In the genomic region with DNA sequence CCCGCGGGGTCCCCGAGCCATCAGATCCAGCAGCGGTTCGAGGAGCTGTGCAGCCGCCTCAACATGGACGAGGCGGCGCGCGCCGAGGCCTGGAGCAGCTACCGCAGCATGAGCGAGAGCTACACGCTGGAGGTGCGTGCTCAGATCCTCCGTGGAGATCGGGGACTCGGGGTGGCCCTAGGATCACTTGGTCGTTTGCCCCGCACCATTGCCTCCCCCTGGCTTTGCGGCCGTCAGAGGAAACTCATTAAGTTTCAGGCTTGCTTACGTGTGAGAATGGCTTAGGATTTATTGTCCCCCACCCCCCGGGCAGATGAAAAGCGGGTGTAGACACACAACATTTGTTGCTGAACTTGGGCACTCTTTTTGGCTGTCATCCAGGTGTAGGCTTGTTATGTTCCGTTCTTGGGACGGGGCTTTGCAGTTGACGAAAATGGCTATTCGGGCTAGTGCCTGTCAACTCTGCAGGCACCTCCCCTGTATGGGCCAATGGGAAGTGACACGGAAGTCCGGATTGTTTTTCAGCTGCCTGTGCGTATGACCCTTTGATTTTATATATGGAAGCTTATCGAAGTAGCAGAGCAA, we compare ENCODE assay signal across 7 mouse cellular contexts. TPM values are rescaled to one million over a fixed set of nuclear protein-coding genes. Genes with fewer than 3 reads are reported as not detected.
DNase-seq lines count a peak whose midpoint lies in the region; ATAC-seq and TF ChIP-seq lines count a peak whose summit lies in the region.

No protein-coding gene starts in this region.

- H3K9ac ChIP-seq in embryonic facial prominence, embryonic 12.5 days: peak overlapping the region; percentile 73
- H3K9ac ChIP-seq in intestine, postnatal 0 days (ENCODE audit: low read depth, low read length): peak overlapping the region; percentile 88

- H3K4me1 ChIP-seq in embryonic facial prominence, embryonic 12.5 days: peaks cover 14% of the 10 kb centered on the region; the same call in 1 of the 2 replicates
- H3K4me1 ChIP-seq in intestine, postnatal 0 days (replicated peaks; ENCODE audit: control insufficient read depth, insufficient read depth, low read length): peaks cover 8% of the 10 kb centered on the region; the same call in 1 of the 2 replicates
- peaks cover 25% of the 10 kb centered on the region for H3K4me1 ChIP-seq in midbrain, embryonic 10.5 days

- H3K4me3 ChIP-seq in embryonic facial prominence, embryonic 12.5 days: peak overlapping the region; percentile 83
- H3K4me3 ChIP-seq in intestine, postnatal 0 days (ENCODE audit: low read depth, low read length): peak overlapping the region; percentile 91
- peak overlapping the region; percentile 86 for H3K4me3 ChIP-seq in midbrain, embryonic 10.5 days

- H3K36me3 ChIP-seq in embryonic facial prominence, embryonic 12.5 days: no peaks in the 10 kb centered on the region
- peaks cover 6% of the 10 kb centered on the region; the same call in 1 of the 2 replicates for H3K36me3 ChIP-seq in intestine, postnatal 0 days (ENCODE audit: control insufficient read depth, insufficient read depth)
- H3K36me3 ChIP-seq in midbrain, embryonic 10.5 days: no peaks in the 10 kb centered on the region

- no peaks in the 10 kb centered on the region for H3K27me3 ChIP-seq in embryonic facial prominence, embryonic 12.5 days
- H3K27me3 ChIP-seq in intestine, postnatal 0 days (replicated peaks; ENCODE audit: control insufficient read depth, insufficient read depth, low read length): no peaks in the 10 kb centered on the region
- H3K27me3 ChIP-seq in midbrain, embryonic 10.5 days (ENCODE audit: low read depth, poor library complexity, severe bottlenecking): no peaks in the 10 kb centered on the region

- peak overlapping the region; percentile 51 for H3K4me2 ChIP-seq in embryonic facial prominence, embryonic 12.5 days (replicated peaks)
- peak overlapping the region; percentile 79 for H3K4me2 ChIP-seq in intestine, postnatal 0 days (replicated peaks; ENCODE audit: low read depth)

- under 1% methylated on average over 34 of the region's 34 CpGs for WGBS in embryonic facial prominence, embryonic 12.5 days
- 1% methylated on average over 34 of the region's 34 CpGs for WGBS in intestine, postnatal 0 days
- WGBS in midbrain, embryonic 10.5 days: 2% methylated on average over 34 of the region's 34 CpGs

- H3K27ac ChIP-seq in embryonic facial prominence, embryonic 12.5 days: peak overlapping the region; percentile 73; the same call in 1 of the 2 replicates
- peak overlapping the region; percentile 94 for H3K27ac ChIP-seq in intestine, postnatal 0 days (ENCODE audit: low read depth, low read length)
- peak overlapping the region; percentile 87 for H3K27ac ChIP-seq in midbrain, embryonic 10.5 days (replicated peaks)

- intact Hi-C loops in left cerebral cortex, postnatal 36 days (cut with DNase I): no loop called here

- no peak for TF ChIP-seq CTCF in intestine, postnatal 0 days (IDR thresholded peaks at IDR 0.05; ENCODE audit: low read depth)

- ATAC-seq in embryonic facial prominence, embryonic 12.5 days (ENCODE audit: insufficient number of reproducible peaks, insufficient read depth, low FRiP score, low TSS enrichment): peak; percentile 78
- ATAC-seq in granulocyte monocyte progenitor cell, adult 5-6 weeks (replicated peaks; ENCODE audit: poor library complexity, severe bottlenecking): peak; percentile 85
- ATAC-seq in intestine, postnatal 0 days: peak; percentile 82

- DNase-seq in adrenal gland, postnatal 10 days: peak; percentile 85
- peak; percentile 60 to 70 for DNase-seq in left cerebral cortex, postnatal 36 days (ENCODE audit: low spot score in 2 of 2)
- peak; percentile 61 for DNase-seq in midbrain, embryonic 10.5 days (ENCODE audit: low spot score)
- DNase-seq in skeletal muscle tissue, adult 2 months (ENCODE audit: low read depth, low spot score): peak; percentile 93

- no peaks in the 10 kb centered on the region for H3K9me3 ChIP-seq in embryonic facial prominence, embryonic 12.5 days
- H3K9me3 ChIP-seq in intestine, postnatal 0 days (ENCODE audit: control insufficient read depth): no peaks in the 10 kb centered on the region
- H3K9me3 ChIP-seq in midbrain, embryonic 10.5 days (replicated peaks): no peaks in the 10 kb centered on the region

RNA-seq across cellular contexts. Expression of a gene that starts 0.5 kb away (rescaled TPM):
- total RNA-seq in adrenal gland, postnatal 10 days (2021): 10 to 100 TPM; 29.5 to 35.9 TPM
- 16.5 and 17.1 TPM in 2 replicates for polyA plus RNA-seq in embryonic facial prominence, embryonic 12.5 days (2016; fragmentation: Nextera tagmentation; extraction: Ambion mirVana)
- total RNA-seq in granulocyte monocyte progenitor cell, adult 5-6 weeks (2014; fragmentation: Nextera tagmentation): 29.3 and 58.5 TPM in 2 replicates
- total RNA-seq in granulocyte monocyte progenitor cell, adult 5-6 weeks (2017): 49.2 and 60.7 TPM in 2 replicates
- 6.5 and 7.3 TPM in 2 replicates for polyA plus RNA-seq in intestine, postnatal 0 days (2015; fragmentation: Nextera tagmentation; extraction: Ambion mirVana)
- total RNA-seq in left cerebral cortex, postnatal 36 days (2021): 10 to 100 TPM; 35.5 to 45.7 TPM
- polyA plus RNA-seq in midbrain, embryonic 10.5 days (2016; fragmentation: Nextera tagmentation; extraction: Ambion mirVana): 9.3 and 10.2 TPM in 2 replicates

Comparison
In these comparisons a context has a peak if more than half of its experiments do, and no peak if none do; other contexts are left out.
1. Peak in every context shown above with its lines: DNase-seq, ATAC-seq, H3K4me3 ChIP-seq and H3K27ac ChIP-seq.